Mouse (Mus musculus) neural tube, embryonic 12.5 days (tissue): ENCODE measurements at regions not wholly inside any gene's neighbourhood (a gene's known extent, or its start where the extent isn't known, plus 50 kb on each side); places are given as distances from the start of the nearest gene placed in this dataset.

Experiments used
- ATAC-seq: fragments of 200-750 bp; cut with Nextera tagmentation; 2 replicates; pipeline ENCODE4 v1.8.0; 2017; ENCODE audit warnings: low read depth, mild to moderate bottlenecking, moderate TSS enrichment, moderate library complexity; ENCODE audit not compliant: low FRiP score
- H3K27ac ChIP-seq: fragments of 300-500 bp; sonication (generic); 2 replicates; pipeline ENCODE4 v1.5.1; 2016
- H3K27me3 ChIP-seq: fragments of 300-500 bp; sonication (generic); replicated peaks from 2 replicates; pipeline ENCODE4 v1.6.1; 2016; ENCODE audit warnings: mild to moderate bottlenecking
- H3K36me3 ChIP-seq: fragments of 300-500 bp; sonication (generic); 2 replicates; pipeline ENCODE4 v1.6.1; 2016; ENCODE audit warnings: mild to moderate bottlenecking
- H3K4me1 ChIP-seq: fragments of 300-500 bp; sonication (generic); 2 replicates; pipeline ENCODE4 v1.6.1; 2016
- H3K4me2 ChIP-seq: fragments of 300-500 bp; sonication (generic); replicated peaks from 2 replicates; pipeline ENCODE4 v1.6.1; 2016; ENCODE audit warnings: mild to moderate bottlenecking
- H3K4me3 ChIP-seq: fragments of 300-500 bp; sonication (generic); 2 replicates; pipeline ENCODE4 v1.5.1; 2016
- H3K9ac ChIP-seq: fragments of 300-500 bp; sonication (generic); 2 replicates; pipeline ENCODE4 v1.6.1; 2016; ENCODE audit warnings: mild to moderate bottlenecking
- H3K9me3 ChIP-seq: fragments of 300-500 bp; sonication (generic); 2 replicates; pipeline ENCODE4 v1.6.1; 2016; ENCODE audit warnings: mild to moderate bottlenecking
- WGBS: fragments of 180-500 bp; shearing (Covaris S2); methylation state at CpG from one replicate; pipeline ENCODE4 v1.1.7; 2016; 5-methylcytosine and 5-hydroxymethylcytosine counted together

- WGBS = 76% methylated on average over 8 of the region's 8 CpGs
- H3K9ac ChIP-seq = no peak overlapping the region
- no peaks in the 10 kb centered on the region for H3K36me3 ChIP-seq
- no peak overlapping the region for H3K27ac ChIP-seq
- ATAC-seq = no peak
- peaks cover 46% of the 10 kb centered on the region for H3K9me3 ChIP-seq
- H3K4me3 ChIP-seq = no peak overlapping the region
- H3K4me2 ChIP-seq = no peak overlapping the region
- H3K4me1 ChIP-seq = no peaks in the 10 kb centered on the region
- no peaks in the 10 kb centered on the region for H3K27me3 ChIP-seq
These were observed 61.1 kb downstream of the Rtl1 start for GRCm38 (mm10) chr12:109539046-109539445.

- Histone ChIP-seq H3K4me3 (no peak overlapping the region), H3K9ac (no peak overlapping the region), H3K4me2 (no peak overlapping the region), H3K27ac (no peak overlapping the region), H3K36me3 (no peaks in the 10 kb centered on the region), H3K9me3 (peaks cover 45% of the 10 kb centered on the region), H3K4me1 (no peaks in the 10 kb centered on the region), H3K27me3 (no peaks in the 10 kb centered on the region)
- 87% methylated on average over 3 of the region's 3 CpGs for WGBS
- no peak for ATAC-seq
These were observed 61.5 kb downstream of the Rtl1 start for GRCm38 (mm10) chr12:109538641-109539040.

GRCm38 (mm10) chr12:109536536-109536935 is 63.6 kb downstream of the Rtl1 start:
- ATAC-seq = no peak
- Histone ChIP-seq H3K9ac (no peak overlapping the region), H3K27me3 (no peaks in the 10 kb centered on the region), H3K27ac (no peak overlapping the region), H3K9me3 (peaks cover 30% of the 10 kb centered on the region), H3K36me3 (no peaks in the 10 kb centered on the region), H3K4me1 (no peaks in the 10 kb centered on the region; the same call in 1 of the 2 replicates), H3K4me3 (no peak overlapping the region), H3K4me2 (no peak overlapping the region)
- WGBS = 85% methylated on average over 3 of the region's 3 CpGs

GRCm38 (mm10) chr12:109532392-109532791 is 67.7 kb downstream of the Rtl1 start:
- H3K4me2 ChIP-seq = no peak overlapping the region
- peaks cover 4% of the 10 kb centered on the region; the same call in 1 of the 2 replicates for H3K27me3 ChIP-seq
- H3K27ac ChIP-seq = no peak overlapping the region
- H3K4me3 ChIP-seq = no peak overlapping the region
- H3K9me3 ChIP-seq = peaks cover 28% of the 10 kb centered on the region
- no peak for ATAC-seq
- 63% methylated on average over 8 of the region's 8 CpGs for WGBS
- no peak overlapping the region for H3K9ac ChIP-seq
- H3K36me3 ChIP-seq = no peaks in the 10 kb centered on the region
- H3K4me1 ChIP-seq = peaks cover 6% of the 10 kb centered on the region; the same call in 1 of the 2 replicates

- Histone ChIP-seq H3K27me3 (peaks cover 4% of the 10 kb centered on the region; the same call in 1 of the 2 replicates), H3K27ac (no peak overlapping the region), H3K4me1 (peaks cover 6% of the 10 kb centered on the region; the same call in 1 of the 2 replicates), H3K36me3 (no peaks in the 10 kb centered on the region), H3K9me3 (peaks cover 36% of the 10 kb centered on the region), H3K4me2 (no peak overlapping the region), H3K9ac (no peak overlapping the region), H3K4me3 (no peak overlapping the region)
- WGBS = 77% methylated on average over 8 of the region's 8 CpGs
- no peak for ATAC-seq
These were observed 68.6 kb downstream of the Rtl1 start for GRCm38 (mm10) chr12:109531347-109532023.

- Histone ChIP-seq H3K9ac (no peak overlapping the region), H3K9me3 (peaks cover 43% of the 10 kb centered on the region), H3K27me3 (peaks cover 4% of the 10 kb centered on the region; the same call in 1 of the 2 replicates), H3K4me2 (no peak overlapping the region), H3K4me1 (peaks cover 6% of the 10 kb centered on the region; the same call in 1 of the 2 replicates), H3K4me3 (no peak overlapping the region), H3K36me3 (no peaks in the 10 kb centered on the region), H3K27ac (no peak overlapping the region)
- WGBS = 47% methylated on average over 19 of the region's 19 CpGs
- ATAC-seq = no peak
These were observed 69.7 kb downstream of the Rtl1 start for GRCm38 (mm10) chr12:109530215-109531050.

- Histone ChIP-seq H3K4me3 (no peak overlapping the region), H3K9ac (no peak overlapping the region), H3K27ac (no peak overlapping the region), H3K27me3 (peaks cover 4% of the 10 kb centered on the region; the same call in 1 of the 2 replicates), H3K36me3 (no peaks in the 10 kb centered on the region), H3K4me2 (no peak overlapping the region), H3K4me1 (peaks cover 6% of the 10 kb centered on the region; the same call in 1 of the 2 replicates), H3K9me3 (peaks cover 43% of the 10 kb centered on the region)
- WGBS = 49% methylated on average over 6 of the region's 6 CpGs
- no peak for ATAC-seq
These were observed 70.6 kb downstream of the Rtl1 start for GRCm38 (mm10) chr12:109529501-109529900.

- H3K27me3 ChIP-seq = peaks cover 4% of the 10 kb centered on the region; the same call in 1 of the 2 replicates
- no peak overlapping the region for H3K9ac ChIP-seq
- H3K9me3 ChIP-seq = peaks cover 43% of the 10 kb centered on the region
- peaks cover 6% of the 10 kb centered on the region; the same call in 1 of the 2 replicates for H3K4me1 ChIP-seq
- no peaks in the 10 kb centered on the region for H3K36me3 ChIP-seq
- no peak overlapping the region for H3K4me3 ChIP-seq
- H3K27ac ChIP-seq = no peak overlapping the region
- ATAC-seq = no peak
- 59% methylated on average over 5 of the region's 5 CpGs for WGBS
- no peak overlapping the region for H3K4me2 ChIP-seq
These were observed 71.2 kb downstream of the Rtl1 start for GRCm38 (mm10) chr12:109528966-109529365.

GRCm38 (mm10) chr12:109528263-109528545 is 71.9 kb downstream of the Rtl1 start:
- H3K9me3 ChIP-seq = peaks cover 43% of the 10 kb centered on the region
- no peak overlapping the region for H3K27ac ChIP-seq

GRCm38 (mm10) chr12:109527414-109528262 is 72.5 kb downstream of the Rtl1 start:
- H3K4me1 ChIP-seq = peaks cover 6% of the 10 kb centered on the region; the same call in 1 of the 2 replicates

More at GRCm38 (mm10) chr12:109528263-109528545, 71.9 kb downstream of the Rtl1 start:
- WGBS = 41% methylated on average over 27 of the region's 27 CpGs
- no peak for ATAC-seq
- H3K4me3 ChIP-seq = no peak overlapping the region; the same call in 1 of the 2 replicates
- H3K4me2 ChIP-seq = peak overlapping the region; percentile 56
- peaks cover 6% of the 10 kb centered on the region; the same call in 1 of the 2 replicates for H3K4me1 ChIP-seq
- H3K27me3 ChIP-seq = peaks cover 4% of the 10 kb centered on the region; the same call in 1 of the 2 replicates
- H3K9ac ChIP-seq = no peak overlapping the region
- no peaks in the 10 kb centered on the region for H3K36me3 ChIP-seq

GRCm38 (mm10) chr12:109525613-109526012 is 73.0 kb downstream of the Dlk1 start:
- Histone ChIP-seq H3K9ac (no peak overlapping the region), H3K27ac (no peak overlapping the region), H3K27me3 (peaks cover 4% of the 10 kb centered on the region; the same call in 1 of the 2 replicates), H3K4me2 (no peak overlapping the region), H3K4me1 (0 out of 2 replicates have a peak, but pooled peaks cover 3% of the 10 kb centered on the region), H3K9me3 (peaks cover 43% of the 10 kb centered on the region), H3K4me3 (no peak overlapping the region), H3K36me3 (no peaks in the 10 kb centered on the region)
- WGBS = 67% methylated on average over 9 of the region's 9 CpGs
- ATAC-seq = no peak

More at GRCm38 (mm10) chr12:109527414-109528262, 72.5 kb downstream of the Rtl1 start:
- peaks cover 4% of the 10 kb centered on the region; the same call in 1 of the 2 replicates for H3K27me3 ChIP-seq
- peak overlapping the region; percentile 56 for H3K4me2 ChIP-seq
- 58% methylated on average over 29 of the region's 29 CpGs for WGBS
- ATAC-seq = no peak
- no peak overlapping the region for H3K27ac ChIP-seq
- H3K9ac ChIP-seq = no peak overlapping the region
- no peak overlapping the region for H3K4me3 ChIP-seq
- no peaks in the 10 kb centered on the region for H3K36me3 ChIP-seq
- H3K9me3 ChIP-seq = peaks cover 43% of the 10 kb centered on the region
